Mouse (Mus musculus) retina, embryonic 14.5 days (tissue): ENCODE results near the gene Ptprn.

Experiments used
- DNase-seq: peaks from one replicate; pipeline ENCODE4 v3.0.0-alpha.2; 2015; ENCODE audit warnings: low spot score

The Ptprn gene

GRCm38 (mm10) chr1:75264091-75264880 is at the start of gene Ptprn:
Gene Ptprn (minus strand): TSS chr1:75264502.
- DNase-seq, result peak; percentile 53

- DNase-seq, result no peak
Measured at GRCm38 (mm10) chr1:75311694-75312093, 47.4 kb upstream of the Ptprn start.

GRCm38 (mm10) chr1:75304662-75305061 is 40.4 kb upstream of the Ptprn start:
- no peak for DNase-seq

- no peak for DNase-seq
Measured at GRCm38 (mm10) chr1:75294294-75294693, 30.0 kb upstream of the Ptprn start.

- DNase-seq, result no peak
Measured at GRCm38 (mm10) chr1:75293331-75293701, 29.0 kb upstream of the Ptprn start.

- no peak for DNase-seq
Measured at GRCm38 (mm10) chr1:75292476-75293330, 28.4 kb upstream of the Ptprn start.

GRCm38 (mm10) chr1:75291321-75291720 is 27.0 kb upstream of the Ptprn start:
- no peak for DNase-seq

GRCm38 (mm10) chr1:75290582-75290981 is 26.3 kb upstream of the Ptprn start:
- DNase-seq, result peak; percentile 78

GRCm38 (mm10) chr1:75289888-75290431 is 25.7 kb upstream of the Ptprn start:
- no peak for DNase-seq

- DNase-seq, result peak; percentile 79
Measured at GRCm38 (mm10) chr1:75289376-75289775, 25.1 kb upstream of the Ptprn start.

GRCm38 (mm10) chr1:75284911-75285310 is 20.6 kb upstream of the Ptprn start:
- DNase-seq, result no peak

- DNase-seq, result no peak
Measured at GRCm38 (mm10) chr1:75283017-75283416, 18.7 kb upstream of the Ptprn start.

- DNase-seq, result peak; percentile 29
Measured at GRCm38 (mm10) chr1:75278228-75278627, 13.9 kb upstream of the Ptprn start, which contains the start of gene Resp18. Gene Resp18 (minus strand): TSS chr1:75278415.

GRCm38 (mm10) chr1:75277195-75278188 is 13.2 kb upstream of the Ptprn start:
- DNase-seq, result peak; percentile 74

- DNase-seq, result peak; percentile 78
Measured at GRCm38 (mm10) chr1:75262969-75263951, 1.0 kb downstream of the Ptprn start.

GRCm38 (mm10) chr1:75261278-75261677 is 3.0 kb downstream of the Ptprn start:
- DNase-seq, result no peak

- no peak for DNase-seq
Measured at GRCm38 (mm10) chr1:75255516-75256046, 8.7 kb downstream of the Ptprn start.

GRCm38 (mm10) chr1:75254625-75255013 is 9.7 kb downstream of the Ptprn start:
- no peak for DNase-seq

- DNase-seq, result peak; percentile 91
Measured at GRCm38 (mm10) chr1:75253849-75254624, 10.3 kb downstream of the Ptprn start.
